Mouse (Mus musculus): ENCODE measurements around the gene Map3k9.

GRCm38 (mm10) chr12:81807953-81808352, 27.0 kb upstream of the Map3k9 start:
- TF ChIP-seq CTCF (IDR thresholded peaks at IDR 0.05; ENCODE audit: control insufficient read depth, insufficient read depth, low read length) (no peak), POLR2A (IDR thresholded peaks at IDR 0.05; ENCODE audit: borderline replicate concordance, control insufficient read depth, low read depth, low read length) (no peak)

Data from bone marrow, adult 2 months (tissue).